Mouse (Mus musculus) liver, embryonic 18 days (tissue): ENCODE measurements around the gene Stk35. TPM values are rescaled to one million over a fixed set of nuclear protein-coding genes. Genes with fewer than 3 reads are reported as not detected.

Source experiments
- polyA plus RNA-seq: library from polyadenylated mRNA; depleted of rRNA; stranded (reverse); fragments of >200 nt; gene quantifications from 2 replicates; pipeline ENCODE4 v1.2.3, GENCODE M21; 2012; rRNA removed

Gene Stk35
- 5.3 and 5.9 TPM in 2 replicates for polyA plus RNA-seq

DNA sequence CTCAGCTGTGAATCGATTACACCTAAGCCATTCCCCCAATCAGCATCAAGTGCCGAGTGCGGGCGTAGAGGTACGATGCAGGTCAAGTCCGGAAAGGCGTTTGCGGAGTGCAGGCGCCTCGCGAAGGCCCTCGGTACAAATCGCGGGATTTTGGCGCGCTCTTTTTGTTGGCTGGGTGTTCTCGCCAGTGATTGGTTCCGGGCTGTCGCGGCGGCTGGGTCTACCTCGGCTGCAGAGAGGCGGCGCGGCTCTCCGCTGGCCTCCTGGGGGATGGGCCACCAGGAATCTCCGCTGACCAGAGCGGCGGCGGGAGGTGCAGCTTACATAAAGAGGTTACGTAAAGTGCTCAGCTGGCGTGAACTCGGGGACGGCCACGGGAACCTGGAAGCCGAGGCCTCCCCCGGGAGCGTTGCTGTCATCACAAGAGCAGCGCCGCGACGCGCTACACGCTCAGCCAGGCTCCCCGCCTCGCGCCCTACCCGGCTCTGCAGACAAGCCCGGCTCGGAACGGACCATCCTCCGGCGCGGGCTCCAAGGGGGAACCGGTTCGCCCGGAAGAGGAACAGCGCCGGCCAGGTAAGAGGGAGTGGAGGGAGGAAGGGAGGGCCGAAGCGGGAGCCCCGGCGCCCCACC, at the start of gene Stk35:
TSS of gene Stk35 (plus strand) at position 247 of the 633 bp plus-strand sequence.

Other genes with a start within 250 kb of the Stk35 start
- 30.6 and 32.5 TPM in 2 replicates for gene Sirpa, start 207.7 kb upstream of the Stk35 start, polyA plus RNA-seq
- not detected in 2 replicates for gene Pdyn, start 100.7 kb upstream of the Stk35 start, polyA plus RNA-seq
- 0.01 TPM in 2 replicates for gene Tgm3, start 211.8 kb downstream of the Stk35 start, polyA plus RNA-seq